Mouse (Mus musculus) heart, postnatal 0 days (tissue): ENCODE results near the gene Itgb2. TPM values are rescaled to one million over a fixed set of nuclear protein-coding genes. Genes with fewer than 3 reads are reported as not detected.

Experiments used
- ATAC-seq: fragments of 200-750 bp; cut with Nextera tagmentation; 2 replicates; pipeline ENCODE4 v1.8.0; 2017; ENCODE audit warnings: low read depth, moderate number of reproducible peaks, moderate library complexity; ENCODE audit not compliant: insufficient read depth
- DNase-seq: peaks from one replicate; pipeline ENCODE4 v3.0.0-alpha.2; 2016; ENCODE audit warnings: low spot score
- H3K27ac ChIP-seq: fragments of 300-500 bp; sonication (generic); 2 replicates; pipeline ENCODE4 v1.5.1; 2014; ENCODE audit warnings: low read depth, mild to moderate bottlenecking
- H3K27me3 ChIP-seq: fragments of 300-500 bp; sonication (generic); 2 replicates; pipeline ENCODE4 v1.6.1; 2014; ENCODE audit warnings: low read length, mixed read lengths; ENCODE audit not compliant: control insufficient read depth, insufficient read depth
- H3K36me3 ChIP-seq: fragments of 300-500 bp; sonication (generic); replicated peaks from 2 replicates; pipeline ENCODE4 v1.6.1; 2014; ENCODE audit warnings: low read length, mixed read lengths; ENCODE audit not compliant: control insufficient read depth, insufficient read depth
- H3K4me1 ChIP-seq: fragments of 300-500 bp; sonication (generic); 2 replicates; pipeline ENCODE4 v1.6.1; 2014; ENCODE audit warnings: antibody characterized with exemption; ENCODE audit not compliant: control insufficient read depth, insufficient read depth
- H3K4me2 ChIP-seq: fragments of 300-500 bp; sonication (generic); 2 replicates; pipeline ENCODE4 v1.6.1; 2014; ENCODE audit warnings: low read depth, mild to moderate bottlenecking, low read length, moderate library complexity
- H3K4me3 ChIP-seq: fragments of 300-500 bp; sonication (generic); 2 replicates; pipeline ENCODE4 v1.5.1; 2014; ENCODE audit warnings: low read depth, low read length
- H3K9ac ChIP-seq: fragments of 300-500 bp; sonication (generic); replicated peaks from 2 replicates; pipeline ENCODE4 v1.6.1; 2014; ENCODE audit warnings: low read depth, low read length, mixed read lengths
- H3K9me3 ChIP-seq: fragments of 300-500 bp; sonication (generic); replicated peaks from 2 replicates; pipeline ENCODE4 v1.6.1; 2016; ENCODE audit warnings: low read length; ENCODE audit not compliant: control insufficient read depth
- CTCF ChIP-seq: IDR thresholded peaks from 2 replicates; pipeline ENCODE4 v1.5.1; 2016; ENCODE audit warnings: antibody characterized with exemption, control low read depth, low read depth
- EP300 ChIP-seq: IDR thresholded peaks from 2 replicates; pipeline ENCODE4 v1.6.1; 2016; ENCODE audit warnings: antibody characterized with exemption, low read depth
- WGBS: fragments of 180-500 bp; shearing (Covaris S2); extraction: QIAGEN DNeasy Blood & Tissue Kit; methylation state at CpG from one replicate; pipeline ENCODE4 v1.1.7; 2014; 5-methylcytosine and 5-hydroxymethylcytosine counted together
- polyA plus RNA-seq: library from polyadenylated mRNA; unstranded; fragments of >200 nt; fragmentation: Nextera tagmentation; extraction: Ambion mirVana; gene quantifications from 2 replicates; pipeline ENCODE4 v1.2.1, GENCODE M21; 2015
- total RNA-seq: library from RNA; depleted of rRNA; stranded (reverse); fragments of >200 nt; gene quantifications from 2 replicates; pipeline ENCODE4 v1.2.3, GENCODE M21; 2014; ENCODE audit warnings: low replicate concordance

Itgb2 gene
- total and polyA plus RNA-seq, 2 experiments from 2014 or later, result 0.69 to 1.5 TPM

DNA sequence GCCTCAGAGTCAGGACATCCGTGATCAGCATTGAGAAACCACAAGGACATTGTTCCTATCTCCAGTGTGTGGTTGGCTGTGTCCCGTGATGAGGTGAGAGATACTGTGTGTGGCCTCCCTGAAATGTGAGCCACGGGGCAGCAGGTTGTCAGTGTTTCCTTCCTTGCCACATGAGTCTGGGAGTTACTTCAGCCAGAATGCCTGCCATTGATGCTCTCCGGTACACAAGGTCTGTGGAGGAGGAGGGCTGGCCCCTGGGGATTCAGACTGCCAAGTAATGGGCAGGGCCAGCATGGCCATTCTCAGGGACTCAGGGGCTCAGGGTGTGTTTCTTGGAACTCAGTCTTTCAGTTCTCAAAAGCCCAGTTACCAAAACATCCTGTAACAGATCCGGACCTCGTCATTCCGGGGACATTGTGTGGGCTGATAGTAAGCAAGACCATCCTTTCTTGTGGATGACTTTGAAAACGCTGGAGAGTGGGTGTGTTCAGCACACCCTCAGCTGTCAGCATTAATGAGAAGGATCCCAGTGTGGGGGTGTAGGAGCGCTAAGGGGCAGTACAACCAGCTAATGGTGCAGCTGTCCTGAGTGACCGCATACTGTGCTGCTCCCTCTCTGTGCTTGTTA, 53.9 kb downstream of the Itgb2 start:
- no peaks in the 10 kb centered on the region for H3K27me3 ChIP-seq
- peaks cover 33% of the 10 kb centered on the region for H3K4me1 ChIP-seq
- ATAC-seq (peak; percentile 18), DNase-seq (peak; percentile 64)
- peaks cover 13% of the 10 kb centered on the region for H3K36me3 ChIP-seq
- H3K27ac ChIP-seq, result peak overlapping the region; percentile 43
- H3K4me2 ChIP-seq, result peak overlapping the region; percentile 22
- TF ChIP-seq EP300, result 0 out of 2 replicates have a peak, but pooled peaks have one; percentile 35
- TF ChIP-seq CTCF, result no peak
- H3K9me3 ChIP-seq, result no peaks in the 10 kb centered on the region
- H3K4me3 ChIP-seq, result no peak overlapping the region; the same call in 1 of the 2 replicates
- H3K9ac ChIP-seq, result no peak overlapping the region
- 41% methylated on average over 10 of the region's 10 CpGs for WGBS

DNA sequence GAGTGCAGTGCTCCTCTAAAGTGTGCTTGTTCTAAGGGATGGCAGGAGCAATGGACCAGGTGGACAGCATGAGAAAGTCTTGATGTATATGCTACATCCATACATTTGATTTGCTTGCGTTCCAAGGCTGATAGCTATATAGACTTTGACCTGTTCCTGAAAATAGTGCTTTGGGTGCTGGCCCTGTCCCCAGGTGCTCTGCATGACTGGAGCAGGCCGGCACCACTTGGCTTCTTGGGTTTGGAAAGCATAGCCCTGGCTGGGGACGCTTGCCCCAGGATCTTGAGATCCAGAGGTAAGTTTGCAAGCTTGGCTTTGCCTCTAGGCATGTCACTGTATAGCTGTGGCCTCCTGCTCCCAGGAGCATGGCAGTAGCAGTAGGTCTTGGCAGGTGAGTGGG, 56.6 kb downstream of the Itgb2 start:
- TF ChIP-seq EP300, result no peak
- no peak for TF ChIP-seq CTCF
- H3K27ac ChIP-seq, result no peak overlapping the region
- DNase-seq (no peak), ATAC-seq (no peak)
- H3K9me3 ChIP-seq, result no peaks in the 10 kb centered on the region
- H3K4me1 ChIP-seq, result peaks cover 36% of the 10 kb centered on the region
- H3K9ac ChIP-seq, result no peak overlapping the region
- no peak overlapping the region for H3K4me2 ChIP-seq
- no peak overlapping the region for H3K4me3 ChIP-seq
- H3K27me3 ChIP-seq, result no peaks in the 10 kb centered on the region
- 90% methylated on average over 3 of the region's 3 CpGs for WGBS
- peaks cover 37% of the 10 kb centered on the region for H3K36me3 ChIP-seq

DNA sequence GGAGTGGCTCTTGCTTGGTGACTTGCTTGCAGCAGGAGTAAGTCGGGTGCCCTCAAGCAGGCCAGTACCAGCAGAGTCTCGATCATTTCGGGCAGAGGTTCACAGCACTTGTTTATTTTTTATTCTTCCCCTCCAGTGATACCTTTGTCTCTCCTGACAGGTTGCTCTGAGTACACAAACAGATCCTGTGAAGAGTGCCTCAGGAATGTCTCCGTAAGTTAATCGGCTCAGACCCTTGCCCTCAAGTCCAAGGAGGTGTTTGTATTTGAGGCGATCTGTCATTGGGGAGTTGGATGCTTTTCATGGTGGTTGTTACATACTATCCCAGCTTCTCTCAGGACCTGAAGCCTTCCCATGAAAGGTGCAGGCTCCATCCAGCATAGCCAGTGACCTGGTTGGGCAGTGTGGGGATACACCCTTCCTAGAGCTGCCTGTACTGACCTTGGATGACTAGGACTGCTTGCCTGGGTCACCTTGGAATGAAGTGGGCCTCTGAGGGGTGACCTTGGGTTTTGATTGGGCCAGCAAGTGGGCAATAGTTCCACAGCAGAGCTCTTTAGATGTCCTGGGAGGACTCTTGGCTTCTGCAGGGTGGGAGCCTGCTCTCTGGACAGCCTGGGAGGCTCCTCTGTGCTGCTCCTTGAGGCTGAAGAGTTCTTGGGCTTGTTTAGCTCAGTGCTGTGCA, 57.2 kb downstream of the Itgb2 start:
- H3K27ac ChIP-seq, result 0 out of 2 replicates have a peak overlapping the region, but pooled peaks have one; percentile 15
- DNase-seq, result no peak
- TF ChIP-seq EP300, result no peak
- TF ChIP-seq CTCF, result no peak

DNA sequence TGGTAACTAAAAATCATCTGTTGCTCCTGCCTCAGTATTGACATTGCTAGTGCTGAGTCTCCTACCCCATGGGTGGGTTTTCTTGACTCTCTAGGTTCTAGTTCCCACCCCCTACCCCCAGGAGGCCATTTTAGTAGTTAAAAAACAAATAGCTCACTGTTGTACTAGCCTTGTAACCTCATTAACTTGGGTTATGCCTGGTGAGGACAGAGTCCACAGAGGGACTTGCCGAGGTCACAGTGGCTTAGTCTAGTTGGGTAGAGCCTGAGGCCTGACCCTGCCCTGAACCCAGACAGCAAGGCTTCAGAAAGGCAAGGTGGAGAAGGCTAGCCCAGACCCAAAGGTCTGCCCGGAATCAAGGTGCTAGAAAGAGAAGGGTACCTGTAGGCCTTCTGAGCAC, 58.0 kb downstream of the Itgb2 start:
- DNase-seq (no peak), ATAC-seq (no peak)
- no peak overlapping the region for H3K9ac ChIP-seq
- TF ChIP-seq EP300 (no peak), CTCF (no peak)
- H3K4me1 ChIP-seq, result peaks cover 28% of the 10 kb centered on the region
- H3K4me3 ChIP-seq, result no peak overlapping the region
- no peak overlapping the region for H3K27ac ChIP-seq
- WGBS, result 85% methylated on average over 2 of the region's 2 CpGs
- H3K9me3 ChIP-seq, result no peaks in the 10 kb centered on the region
- no peaks in the 10 kb centered on the region for H3K27me3 ChIP-seq
- peaks cover 49% of the 10 kb centered on the region for H3K36me3 ChIP-seq
- no peak overlapping the region for H3K4me2 ChIP-seq

More for the DNA sequence above, 57.2 kb downstream of the Itgb2 start:
- Histone ChIP-seq H3K36me3 (peaks cover 42% of the 10 kb centered on the region), H3K4me3 (no peak overlapping the region), H3K9ac (no peak overlapping the region), H3K9me3 (no peaks in the 10 kb centered on the region), H3K27me3 (no peaks in the 10 kb centered on the region), H3K4me1 (peaks cover 36% of the 10 kb centered on the region), H3K4me2 (no peak overlapping the region)
- 90% methylated on average over 6 of the region's 6 CpGs for WGBS
- ATAC-seq, result no peak

DNA sequence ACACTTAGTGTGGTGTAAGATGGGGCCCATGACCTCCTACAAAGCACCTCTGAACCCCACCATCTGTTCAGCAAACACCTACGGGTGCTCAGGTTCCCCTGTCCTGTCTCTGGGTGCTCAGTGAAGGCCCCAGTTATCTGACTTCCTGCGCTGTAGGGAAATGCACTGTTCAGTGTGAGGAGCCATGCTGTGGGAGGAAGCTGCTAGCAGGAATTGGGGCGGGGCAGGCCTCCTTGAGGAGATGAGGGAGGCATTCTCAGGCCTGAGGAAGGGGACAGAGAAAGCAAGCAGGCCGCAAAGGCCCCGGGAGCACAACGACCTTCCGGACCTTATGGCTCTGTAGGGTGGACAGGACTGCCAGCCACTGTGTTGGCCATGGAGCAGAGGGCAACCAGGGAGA, 59.1 kb downstream of the Itgb2 start:
- DNase-seq, result no peak
- Histone ChIP-seq H3K27me3 (no peaks in the 10 kb centered on the region), H3K4me1 (peaks cover 19% of the 10 kb centered on the region; the same call in 1 of the 2 replicates), H3K4me3 (no peak overlapping the region), H3K4me2 (peak overlapping the region; percentile 30; the same call in 1 of the 2 replicates), H3K36me3 (peaks cover 59% of the 10 kb centered on the region), H3K27ac (peak overlapping the region; percentile 12; the same call in 1 of the 2 replicates), H3K9me3 (no peaks in the 10 kb centered on the region), H3K9ac (no peak overlapping the region)
- no peak for ATAC-seq
- 52% methylated on average over 7 of the region's 7 CpGs for WGBS
- TF ChIP-seq EP300, result no peak
- no peak for TF ChIP-seq CTCF
